Mouse (Mus musculus) kidney, adult 18-20 months (tissue): ENCODE measurements around the gene Tox2.

ENCODE experiments used
- DNase-seq: peaks from one replicate; pipeline ENCODE4 v3.0.0; 2021

Tox2 gene

GRCm38 (mm10) chr2:163205737-163206490, 3.0 kb downstream of the Tox2 start:
- no peak for DNase-seq

- no peak for DNase-seq
Observed at GRCm38 (mm10) chr2:163207315-163207714, 4.4 kb downstream of the Tox2 start.

GRCm38 (mm10) chr2:163209139-163209538, 6.2 kb downstream of the Tox2 start:
- DNase-seq, result no peak

- no peak for DNase-seq
Observed at GRCm38 (mm10) chr2:163213085-163213484, 10.2 kb downstream of the Tox2 start.

GRCm38 (mm10) chr2:163218095-163218494, 15.2 kb downstream of the Tox2 start:
- DNase-seq, result no peak

- no peak for DNase-seq
Observed at GRCm38 (mm10) chr2:163218571-163218970, 15.6 kb downstream of the Tox2 start.

GRCm38 (mm10) chr2:163219447-163219846, 16.5 kb downstream of the Tox2 start:
- no peak for DNase-seq

GRCm38 (mm10) chr2:163220706-163221105, 17.8 kb downstream of the Tox2 start:
- no peak for DNase-seq

- DNase-seq, result no peak
Observed at GRCm38 (mm10) chr2:163225302-163225701, 22.4 kb downstream of the Tox2 start.

- no peak for DNase-seq
Observed at GRCm38 (mm10) chr2:163229050-163229449, 26.1 kb downstream of the Tox2 start.

GRCm38 (mm10) chr2:163231781-163232534, 29.0 kb downstream of the Tox2 start:
- no peak for DNase-seq

GRCm38 (mm10) chr2:163233666-163234065, 30.7 kb downstream of the Tox2 start:
- DNase-seq, result no peak

GRCm38 (mm10) chr2:163236057-163236456, 33.1 kb downstream of the Tox2 start:
- DNase-seq, result no peak

- DNase-seq, result no peak
Observed at GRCm38 (mm10) chr2:163237999-163238529, 35.1 kb downstream of the Tox2 start.

GRCm38 (mm10) chr2:163239945-163240344, 37.0 kb downstream of the Tox2 start:
- no peak for DNase-seq

GRCm38 (mm10) chr2:163241867-163242266, 38.9 kb downstream of the Tox2 start:
- DNase-seq, result no peak

- DNase-seq, result no peak
Observed at GRCm38 (mm10) chr2:163243917-163244852, 41.3 kb downstream of the Tox2 start.

- no peak for DNase-seq
Observed at GRCm38 (mm10) chr2:163248912-163249311, 46.0 kb downstream of the Tox2 start.

GRCm38 (mm10) chr2:163252645-163253044, 49.7 kb downstream of the Tox2 start:
- DNase-seq, result no peak

- no peak for DNase-seq
Observed at GRCm38 (mm10) chr2:163253248-163254099, 50.5 kb downstream of the Tox2 start.

- DNase-seq, result no peak
Observed at GRCm38 (mm10) chr2:163254228-163254627, 51.3 kb downstream of the Tox2 start.

GRCm38 (mm10) chr2:163256765-163257164, 53.8 kb downstream of the Tox2 start:
- DNase-seq, result no peak
